Mouse (Mus musculus): Measurements from ENCODE around the gene Tchp.

The Tchp gene

DNA sequence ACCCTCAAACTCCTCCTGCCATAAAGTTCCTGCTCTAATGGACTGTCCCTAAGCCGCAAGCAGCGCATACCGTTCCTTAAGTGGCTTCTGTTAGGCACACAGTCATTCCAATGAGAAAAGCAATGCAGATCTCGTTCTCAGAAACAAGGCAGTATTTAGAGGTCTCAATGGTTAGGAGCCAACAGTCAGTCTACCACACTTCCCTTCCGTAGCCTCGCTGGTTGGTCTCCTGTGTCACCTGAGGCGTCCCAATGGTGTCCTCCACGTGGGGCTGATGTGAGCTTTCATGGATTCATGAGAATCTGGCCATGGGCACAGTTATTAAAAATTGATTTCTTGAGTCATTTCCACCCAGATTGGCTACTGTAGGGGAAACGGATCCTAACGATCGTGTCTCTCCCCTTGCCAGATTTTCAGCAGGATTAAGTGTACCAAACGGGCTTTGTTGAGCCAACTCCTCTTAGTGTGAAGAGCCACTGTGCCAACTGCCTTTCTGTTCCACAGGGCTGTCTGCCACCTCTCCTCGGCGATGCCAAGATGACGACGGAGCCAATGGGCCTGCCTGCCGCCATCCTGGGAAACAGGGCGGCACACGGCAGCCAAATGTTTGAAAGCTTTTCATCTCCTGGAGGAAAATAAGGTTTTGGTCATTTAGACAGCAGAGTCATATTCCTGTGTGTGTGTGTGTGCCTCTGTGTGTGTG lies 9.4 kb upstream of the Tchp start:
- DNase-seq: no peak

DNA sequence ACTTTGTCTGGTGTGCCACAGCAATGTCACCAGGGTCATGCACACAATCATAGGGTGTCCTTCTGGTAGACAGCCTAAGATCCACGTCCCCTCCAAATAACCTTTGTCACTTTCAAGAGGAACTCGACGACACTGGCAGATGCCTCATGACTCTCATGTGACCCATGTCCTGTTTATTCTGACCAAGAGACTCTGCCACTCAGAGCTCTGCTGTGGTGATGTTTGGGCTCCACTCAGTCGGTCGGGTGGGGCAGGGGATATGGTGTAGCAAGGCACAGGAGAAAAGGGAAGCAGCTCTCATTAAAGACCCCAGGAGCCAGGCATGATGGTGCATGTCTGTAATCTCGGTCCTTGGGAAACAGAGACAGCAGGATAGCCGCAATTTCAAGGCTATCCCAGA lies 8.5 kb upstream of the Tchp start:
- DNase-seq: no peak

DNA sequence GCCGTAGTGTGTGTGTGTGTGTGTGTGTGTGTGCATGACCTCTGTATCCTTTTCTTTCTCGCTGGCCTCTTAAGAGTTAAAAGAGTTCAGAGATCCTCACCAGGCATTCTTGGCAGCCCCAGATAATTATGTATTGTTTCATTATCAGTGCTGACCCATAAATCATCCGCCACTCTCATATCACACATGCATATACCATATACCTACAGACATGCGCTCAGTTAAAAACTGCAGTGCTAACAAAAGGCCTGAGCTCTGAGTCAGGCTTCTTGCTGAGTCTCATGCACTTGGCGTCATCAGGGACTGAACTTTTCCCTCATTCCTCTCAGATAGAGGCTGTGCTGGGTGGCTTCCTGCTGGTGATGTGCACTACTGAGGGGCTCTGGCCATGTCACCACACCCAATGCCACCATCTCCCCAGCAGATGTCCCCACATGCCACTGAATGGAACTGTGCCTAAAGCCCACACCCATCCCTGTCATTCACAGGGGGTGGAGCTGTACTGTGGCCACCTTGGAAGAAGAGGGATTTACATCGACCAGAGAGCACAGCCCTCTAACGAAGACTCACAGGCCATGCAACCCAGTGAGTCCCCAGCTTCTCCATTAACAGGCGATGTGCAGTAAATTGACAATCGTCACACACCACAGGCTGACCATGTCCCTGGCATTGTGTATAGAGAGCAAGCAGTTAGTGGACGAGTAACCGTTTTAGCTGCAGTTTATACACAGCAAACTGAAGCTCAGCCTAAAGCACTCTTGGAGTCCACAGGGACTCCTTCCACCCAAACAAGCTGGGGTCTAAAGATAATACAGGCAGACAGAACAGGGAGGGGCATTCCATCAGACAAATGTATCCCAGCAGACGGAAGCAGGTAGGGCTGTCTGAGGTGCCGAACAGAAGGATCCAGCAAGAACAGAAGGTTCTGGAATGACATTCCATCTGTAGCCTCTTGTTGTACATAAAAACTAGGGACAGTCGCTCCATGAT lies 4.9 kb upstream of the Tchp start:
- peak; percentile 78 for DNase-seq

DNA sequence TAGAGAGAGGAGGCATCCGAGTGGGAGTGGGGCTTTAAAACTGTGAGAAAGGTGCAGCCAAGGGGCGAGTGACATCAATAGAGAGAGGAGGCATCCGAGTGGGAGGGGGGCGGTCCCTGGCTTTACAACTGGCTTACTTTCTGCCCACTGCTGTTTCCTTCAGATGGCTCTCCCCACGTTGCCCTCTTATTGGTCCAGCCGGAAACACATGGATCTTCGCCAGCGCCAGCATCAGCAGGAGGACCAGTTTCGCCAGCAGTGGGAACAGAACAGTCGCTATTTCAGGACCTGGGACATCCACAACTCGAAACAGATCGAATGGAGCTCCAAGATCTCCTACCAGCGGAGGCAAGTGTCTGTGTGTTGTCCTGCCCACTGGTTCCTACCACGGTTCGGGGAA lies 931 bp downstream of the Tchp start:
- no peak for DNase-seq

DNA sequence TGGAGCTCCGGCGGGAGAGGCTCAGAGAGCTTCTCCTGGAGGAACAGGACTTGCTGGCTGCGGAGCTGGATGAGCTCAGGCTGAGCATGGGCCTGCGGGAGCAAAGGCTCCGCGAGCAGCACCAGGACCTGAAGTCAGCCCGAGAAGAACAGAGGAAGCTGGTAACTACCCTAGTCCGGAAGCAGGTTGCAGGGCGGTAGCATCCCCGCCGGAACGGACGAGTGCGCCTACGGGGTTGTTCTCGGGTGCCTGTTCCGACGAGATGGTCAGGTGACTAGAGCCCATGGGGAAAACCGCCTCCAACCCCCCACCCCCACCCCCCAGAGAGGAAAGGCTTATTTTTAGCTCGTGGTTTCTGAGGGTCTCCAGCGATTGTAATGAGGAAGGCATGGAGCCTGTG lies 1.8 kb downstream of the Tchp start:
- no peak for DNase-seq

DNA sequence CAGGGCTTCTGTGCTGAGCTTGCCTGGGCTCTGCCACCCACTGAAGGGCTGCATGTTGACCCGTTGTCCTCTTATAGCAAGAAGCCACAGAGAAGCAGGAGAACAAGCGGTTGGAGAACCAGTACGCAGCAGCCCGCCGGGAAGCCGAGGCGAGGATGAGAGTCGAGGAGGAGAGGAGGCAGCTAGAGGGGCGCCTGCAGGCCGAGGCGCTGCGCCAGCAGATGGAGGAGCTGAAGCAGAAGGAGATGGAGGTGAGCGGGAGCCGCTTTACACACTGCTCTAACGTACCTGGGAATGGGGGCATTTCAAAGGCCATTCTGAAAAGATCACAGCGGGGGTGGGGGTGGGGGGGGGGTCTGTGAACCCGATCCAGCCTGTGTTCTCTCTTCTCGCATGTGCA lies 7.0 kb downstream of the Tchp start:
- no peak for DNase-seq

DNA sequence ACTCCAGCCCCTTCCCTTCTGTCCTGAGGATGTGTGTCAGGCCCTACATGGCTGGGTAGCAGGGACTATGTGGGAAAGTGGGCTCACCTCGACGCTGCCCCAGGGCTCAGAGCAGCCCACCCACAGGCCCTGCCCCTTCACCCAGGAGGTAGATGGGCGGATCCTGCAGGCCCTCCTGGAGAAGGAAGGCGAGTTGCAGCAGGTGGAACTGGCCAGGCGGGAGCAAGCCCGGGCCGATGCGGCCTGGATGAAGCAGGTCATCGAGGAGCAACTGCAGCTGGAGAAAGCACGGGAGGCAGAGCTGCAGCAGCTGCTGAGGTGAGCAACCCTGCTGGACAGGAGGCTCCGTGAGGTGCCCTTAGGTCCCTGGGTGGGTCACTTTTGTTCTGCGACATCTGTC lies 9.7 kb downstream of the Tchp start:
- DNase-seq: no peak

DNA sequence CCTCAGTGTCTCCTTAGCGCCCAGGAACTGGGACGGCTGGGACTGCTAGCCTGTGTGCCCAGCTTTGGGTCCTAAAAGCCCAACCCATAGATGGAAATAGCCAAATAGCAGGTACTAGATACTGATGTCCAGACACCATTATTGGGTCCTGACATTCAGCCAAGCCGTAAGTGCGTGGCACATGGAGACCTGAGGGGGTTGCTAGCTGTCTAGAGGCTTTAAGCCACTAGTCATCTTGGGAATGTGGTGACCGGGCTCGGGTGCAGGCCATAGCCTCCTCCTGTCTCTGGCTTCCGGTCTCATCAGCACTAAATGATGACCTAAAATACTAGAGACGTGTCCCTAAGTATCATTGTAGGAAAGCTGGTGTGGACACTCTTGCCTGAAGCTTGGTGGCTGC lies 10.4 kb downstream of the Tchp start:
- no peak for DNase-seq

DNA sequence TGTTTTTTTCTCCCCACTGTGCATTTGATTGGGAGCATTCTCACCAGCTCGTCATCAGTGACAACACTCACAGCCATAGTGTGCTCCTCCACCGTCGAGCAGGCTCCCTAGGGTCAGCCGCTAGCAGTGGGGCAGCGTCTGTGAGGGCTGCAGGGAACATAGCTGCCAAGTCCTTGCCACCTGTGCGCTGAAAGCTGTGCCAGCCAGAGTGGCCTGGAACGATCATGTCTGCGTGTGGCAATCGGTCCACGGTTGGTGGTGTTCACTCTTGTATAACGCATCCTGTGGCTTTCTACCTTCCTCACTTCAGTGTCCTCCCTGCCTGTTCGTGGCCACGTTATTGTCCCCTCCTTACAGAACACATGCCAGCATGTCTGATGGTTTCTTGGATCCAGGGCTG lies 10.9 kb downstream of the Tchp start:
- DNase-seq: no peak

DNA sequence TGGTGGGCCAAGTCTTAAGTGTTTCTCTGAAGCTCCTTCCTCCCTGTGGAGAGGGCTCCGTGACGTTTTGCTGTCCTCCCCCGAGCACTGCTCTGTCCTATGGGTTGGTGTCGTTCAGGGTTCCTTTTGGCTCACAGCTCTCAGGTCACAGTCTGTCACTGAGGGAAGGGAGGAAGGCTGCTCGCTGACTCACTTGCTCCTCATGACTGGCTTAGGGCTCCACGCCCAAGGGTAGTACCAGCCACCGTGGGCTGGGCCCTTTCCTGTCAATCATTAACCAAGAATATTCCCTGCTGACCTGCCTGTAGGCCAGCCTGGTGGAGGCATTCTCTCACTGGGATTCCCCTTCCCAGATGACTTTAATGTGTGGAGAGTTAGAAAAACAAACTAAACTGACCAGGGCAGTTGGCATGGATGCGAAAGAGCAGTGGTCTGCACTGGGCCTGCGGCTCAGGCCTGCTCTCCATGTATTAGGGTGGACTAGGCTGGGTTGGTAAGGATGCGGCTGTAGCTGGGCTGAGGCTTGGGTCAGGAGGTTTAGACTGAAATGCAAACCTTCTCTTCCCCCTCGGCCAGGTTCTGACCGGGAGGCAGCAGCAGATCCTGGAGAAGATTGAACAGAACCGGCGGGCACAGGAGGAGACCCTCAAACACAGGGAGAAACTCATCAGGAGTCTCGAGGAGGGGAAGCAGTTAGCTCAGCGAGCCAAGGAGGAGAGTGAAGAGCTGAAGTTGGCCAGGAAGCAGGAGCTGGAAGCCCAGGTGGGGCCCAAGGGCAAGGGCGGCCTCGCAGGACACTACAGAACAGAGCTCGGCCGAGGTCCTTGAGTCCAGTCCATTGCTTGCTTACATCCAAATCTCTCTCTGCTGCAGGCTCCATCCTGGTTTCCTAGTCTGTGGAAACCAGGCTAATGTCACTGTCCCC lies 11.7 kb downstream of the Tchp start:
- DNase-seq: no peak

DNA sequence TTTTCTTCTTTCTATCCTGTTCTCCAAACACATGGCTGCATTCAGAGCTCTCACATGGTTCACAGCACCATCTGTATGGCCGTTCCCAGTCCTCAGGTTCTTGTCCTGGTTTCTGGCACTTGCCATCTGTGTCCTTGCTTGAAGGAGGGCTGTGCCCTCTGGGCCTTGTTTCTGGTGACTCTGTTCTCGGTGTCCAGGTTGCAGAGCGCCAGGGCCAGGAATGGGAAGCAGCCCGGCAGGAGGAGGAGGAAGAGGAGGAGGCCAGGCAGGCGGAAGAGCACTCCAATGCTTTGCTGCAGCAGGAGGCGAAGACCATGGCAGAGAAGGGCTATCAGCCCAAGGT lies 12.3 kb downstream of the Tchp start:
- DNase-seq: no peak

DNA sequence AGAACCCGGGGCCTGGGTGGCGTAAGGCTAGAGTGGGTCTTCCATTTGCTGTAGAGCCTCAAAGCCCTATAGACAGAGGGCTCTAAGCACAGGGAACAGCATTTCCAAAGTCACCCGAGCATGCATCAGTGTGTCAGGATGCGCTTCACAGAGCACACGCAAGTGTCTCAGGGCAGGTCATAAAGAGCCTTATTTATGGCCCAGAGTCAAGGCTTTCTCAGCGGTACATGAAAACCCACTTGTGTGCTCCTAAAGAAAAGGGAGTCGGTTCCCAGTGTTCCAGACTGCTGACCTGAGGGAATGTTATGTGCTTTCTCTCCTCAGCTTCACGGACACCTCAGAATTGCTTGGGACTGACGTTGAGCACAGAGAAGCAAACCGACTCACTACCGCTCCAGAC lies 13.2 kb downstream of the Tchp start:
- no peak for DNase-seq

DNA sequence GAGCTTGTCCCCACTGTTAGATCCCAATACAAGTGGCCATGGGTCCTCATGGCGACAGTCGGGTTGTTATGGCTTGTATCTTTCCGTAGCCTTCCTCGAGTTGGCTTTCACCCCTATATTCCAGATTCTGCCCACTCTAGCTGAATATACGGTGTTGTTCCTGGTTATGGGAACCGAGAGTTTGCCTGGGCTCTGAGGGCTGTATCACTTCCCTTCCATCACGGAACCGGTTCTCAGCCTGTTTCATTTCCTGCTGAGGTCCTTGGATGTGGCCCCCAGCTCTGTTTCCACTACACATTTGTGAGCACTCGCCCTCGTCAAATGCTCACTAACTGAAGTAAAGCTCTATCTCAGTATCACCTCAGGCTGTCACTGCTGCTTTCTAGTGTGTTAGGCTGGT lies 14.4 kb downstream of the Tchp start:
- no peak for DNase-seq

DNA sequence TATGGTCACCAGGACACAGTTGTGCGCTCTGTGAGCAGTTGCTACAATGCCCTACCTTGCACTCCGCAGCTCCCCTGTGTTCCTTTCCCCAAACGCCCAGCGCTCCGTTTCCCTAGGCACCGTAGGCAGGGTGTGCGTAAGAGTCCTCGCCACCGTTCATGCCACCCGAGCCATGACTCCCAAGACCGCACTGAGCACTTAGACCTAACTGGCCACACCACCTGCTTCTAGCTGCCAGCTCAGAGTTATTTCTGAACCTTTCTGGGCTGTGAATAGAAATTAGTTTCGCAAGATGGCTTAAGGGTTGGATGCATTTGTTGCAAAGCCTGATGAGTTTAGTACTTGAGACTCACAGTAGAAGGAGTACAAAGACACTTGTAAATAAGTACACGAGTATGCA lies 15.3 kb downstream of the Tchp start:
- no peak for DNase-seq

DNA sequence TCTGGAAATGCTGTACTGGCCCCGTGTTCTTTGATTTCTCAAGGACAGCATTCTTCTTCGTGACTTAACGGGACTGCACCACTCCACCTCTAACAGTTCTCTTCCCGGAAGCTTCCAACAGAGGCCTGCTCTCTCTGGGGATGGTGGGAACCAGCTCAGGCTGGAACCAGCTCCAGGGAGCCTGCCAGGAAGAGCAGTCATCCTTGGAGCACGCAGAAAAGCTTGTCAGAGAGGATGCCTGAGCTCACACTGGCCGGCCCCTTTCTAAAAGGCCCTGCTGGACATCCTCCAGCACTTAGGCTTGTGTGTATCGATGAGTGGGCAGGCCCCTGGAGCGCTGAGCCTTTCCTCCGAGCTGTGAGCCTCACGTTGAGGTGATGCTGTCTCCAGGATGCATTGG lies 20.6 kb downstream of the Tchp start:
- DNase-seq: no peak

DNA sequence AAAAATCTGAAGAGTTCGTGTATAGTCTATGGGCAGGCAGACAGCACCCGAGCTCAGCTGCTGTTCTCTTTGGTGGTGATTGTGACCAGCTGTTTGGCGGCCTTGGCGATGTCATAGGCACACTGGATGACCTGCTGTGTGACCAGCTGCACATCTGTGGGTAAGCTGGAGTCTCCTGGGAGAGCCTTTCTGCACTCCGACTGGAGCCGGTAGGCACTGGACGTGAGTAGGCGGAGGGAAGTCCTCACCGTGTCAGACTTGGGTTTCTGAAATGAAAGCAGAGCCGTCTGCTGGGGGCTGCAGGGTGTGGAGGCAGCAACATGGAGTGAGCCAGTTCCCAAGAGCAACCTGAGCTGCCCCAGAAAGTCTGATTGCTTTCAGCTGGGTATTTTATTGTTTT lies 22.6 kb downstream of the Tchp start:
- no peak for DNase-seq

DNA sequence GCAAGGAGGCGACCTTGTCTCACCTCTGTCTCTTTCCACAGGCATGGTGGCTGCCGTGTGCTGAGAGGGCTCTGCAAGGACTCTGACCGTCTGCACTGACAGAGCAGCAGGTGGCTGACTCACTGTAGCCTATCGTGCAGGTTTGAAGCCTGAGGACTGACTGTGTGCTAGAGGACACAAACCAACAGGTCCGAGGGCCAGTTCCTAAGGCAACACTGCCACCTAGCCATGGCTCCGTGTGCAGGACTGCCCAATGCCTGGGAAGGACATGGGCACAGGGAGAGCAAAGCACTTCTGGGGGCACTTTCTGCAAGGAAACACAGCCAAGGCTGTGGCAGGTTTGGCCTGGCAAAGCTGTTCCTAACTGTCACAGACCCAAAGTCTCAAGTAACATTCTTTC lies 23.9 kb downstream of the Tchp start:
- no peak for DNase-seq

DNA sequence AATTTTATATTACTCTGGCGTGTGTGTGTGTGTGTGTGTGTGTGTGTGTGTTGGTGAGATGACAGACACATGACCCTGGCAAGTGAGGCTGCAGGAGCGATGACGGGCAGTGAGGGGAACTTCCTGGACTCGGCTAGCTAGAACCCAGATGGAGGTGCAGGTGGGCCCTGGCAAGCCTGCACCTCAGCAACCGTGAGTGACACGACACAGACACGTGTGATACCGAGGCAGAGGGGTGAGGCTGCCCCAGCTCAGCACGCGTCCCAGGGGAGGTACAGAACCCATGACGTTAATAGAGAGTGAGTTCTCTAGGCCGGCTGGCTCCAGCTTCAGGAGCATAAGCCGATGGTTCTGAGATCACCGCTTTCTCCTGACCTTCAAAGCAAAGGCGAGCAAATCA lies 24.4 kb downstream of the Tchp start:
- DNase-seq: no peak

DNA sequence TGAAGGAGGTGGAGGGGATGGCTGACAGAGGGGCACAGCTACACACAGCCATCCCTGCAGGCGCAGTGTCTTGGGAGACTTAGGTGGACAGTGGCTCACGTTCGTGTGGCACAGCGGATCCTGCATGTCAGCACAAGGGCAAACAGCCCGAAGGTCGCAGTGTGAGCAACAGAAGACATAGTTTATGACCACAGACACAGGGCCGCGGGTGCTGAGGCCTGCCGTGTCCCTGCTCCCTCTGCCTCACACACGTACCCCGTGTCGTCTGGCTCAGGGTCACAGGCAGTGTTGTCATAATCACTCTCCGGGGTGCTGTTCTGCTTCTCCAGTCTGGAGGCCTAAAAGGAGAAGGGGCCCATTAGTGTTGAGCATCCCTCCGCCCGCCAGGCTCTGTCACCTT lies 26.0 kb downstream of the Tchp start:
- DNase-seq: no peak

DNA sequence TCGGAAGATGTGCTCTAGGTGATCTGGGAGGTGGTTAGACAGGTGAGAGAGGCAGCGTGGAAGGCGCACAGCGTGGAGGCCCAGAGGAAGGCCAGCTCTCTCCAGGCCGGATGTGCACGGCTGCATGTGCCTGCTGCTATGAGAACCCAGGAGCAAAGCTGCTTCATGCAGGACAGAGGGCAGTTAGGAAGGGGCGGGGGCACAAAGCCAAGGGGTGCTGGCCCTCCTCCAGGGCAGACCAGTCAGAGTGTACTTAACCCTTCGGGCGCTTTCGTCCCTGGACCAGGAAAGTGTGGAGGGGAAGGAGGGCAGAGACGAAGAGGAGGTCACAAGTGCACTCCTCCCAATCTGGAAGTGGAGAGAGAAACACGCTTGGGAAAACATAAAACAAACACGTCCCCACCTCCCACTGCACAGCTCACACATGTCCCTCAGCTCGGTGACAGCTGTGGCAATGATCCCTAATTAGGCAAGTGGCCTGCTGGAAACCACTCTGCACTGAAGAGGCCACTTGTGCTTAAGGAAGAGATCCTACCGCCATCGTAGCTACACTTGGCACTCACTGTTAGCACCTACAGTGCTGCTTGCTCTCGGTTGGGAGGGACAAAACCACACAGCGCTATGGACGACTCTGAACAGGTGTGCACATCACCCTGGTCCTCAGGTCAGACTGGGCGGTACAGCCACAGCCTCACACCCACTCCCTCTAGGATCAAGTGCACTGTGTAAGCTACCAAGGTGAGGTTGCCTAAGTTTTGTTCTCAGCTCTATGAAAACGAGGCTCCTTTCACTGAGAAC lies 29.7 kb downstream of the Tchp start:
- DNase-seq: no peak

DNA sequence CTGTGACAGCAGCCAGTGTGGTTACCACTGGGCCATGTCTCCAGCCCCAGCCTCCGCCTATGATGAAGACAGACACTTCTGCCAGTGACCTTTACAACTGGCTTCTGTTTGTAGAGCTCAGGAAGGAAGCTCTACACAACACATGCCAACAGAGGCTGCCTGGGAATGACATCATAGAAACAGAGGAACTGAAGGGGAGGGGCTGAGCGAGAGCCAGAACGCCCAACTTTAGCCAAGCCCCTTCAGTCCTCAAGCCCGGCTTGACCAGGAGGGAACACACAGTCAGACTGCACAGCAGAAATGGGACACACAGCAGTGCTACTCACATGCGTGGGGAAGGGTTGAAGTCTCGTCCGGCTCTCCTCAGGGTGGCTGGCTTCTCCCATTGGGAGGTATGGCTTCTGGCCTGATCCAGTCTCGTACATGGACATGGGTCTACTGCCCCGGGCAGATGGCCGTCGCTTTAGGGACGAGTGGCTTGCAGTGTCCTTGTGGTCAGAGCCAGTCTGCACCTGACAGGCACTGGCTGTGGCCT lies 31.2 kb downstream of the Tchp start:
- no peak for DNase-seq

DNA sequence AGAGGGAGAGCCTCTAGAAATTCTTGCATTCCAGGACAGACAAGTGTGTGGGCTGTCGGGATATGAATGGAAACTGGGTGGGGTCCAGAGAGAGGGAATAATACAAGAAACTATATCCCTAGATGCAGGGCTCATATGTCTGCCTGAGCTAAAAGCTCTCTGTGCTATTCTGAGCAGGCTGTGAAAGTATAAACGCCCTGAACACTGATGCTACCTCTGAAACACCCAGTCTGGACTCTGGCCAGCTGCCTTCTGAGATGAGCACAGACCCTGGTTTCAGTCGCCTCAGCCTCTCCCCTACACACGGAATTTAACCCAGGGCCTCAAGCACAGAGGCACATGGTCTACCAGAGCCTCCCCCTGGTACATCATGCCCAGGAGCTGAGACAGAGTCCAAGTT lies 33.0 kb downstream of the Tchp start:
- DNase-seq: no peak

Data from retina, postnatal 1 day (tissue).